Mouse (Mus musculus) adrenal gland (tissue): ENCODE results near the gene Meis2.

Experiments
- intact Hi-C: fragments of 180-260 bp; cut with DNase I; formaldehyde crosslinking; loops from one replicate; pipeline ENCODE4 v1.15.1; 2025
- long read RNA-seq, 2 experiments: library from polyadenylated mRNA; unstranded; transcript quantifications; one replicate each; pipeline ENCODE4 v2.0.0; 2020; ENCODE audit warnings: borderline replicate concordance in 1 of 2; ENCODE audit not compliant: insufficient replicate concordance in 1 of 2

Gene Meis2
- long read RNA-seq, experiment 1, transcript Meis2-206 (13 exons, 3,697 nt) = major isoform, 5 of 81 reads
- long read RNA-seq, experiment 1, partial matches to known transcripts = 25 of 81 reads
- long read RNA-seq, experiment 1, other reads (novel, unspliced or antisense) = 44 of 81 reads
- long read RNA-seq, experiment 2, partial matches to known transcripts = 19 of 102 reads
- long read RNA-seq, experiment 2, other reads (novel, unspliced or antisense) = 77 of 102 reads

DNA sequence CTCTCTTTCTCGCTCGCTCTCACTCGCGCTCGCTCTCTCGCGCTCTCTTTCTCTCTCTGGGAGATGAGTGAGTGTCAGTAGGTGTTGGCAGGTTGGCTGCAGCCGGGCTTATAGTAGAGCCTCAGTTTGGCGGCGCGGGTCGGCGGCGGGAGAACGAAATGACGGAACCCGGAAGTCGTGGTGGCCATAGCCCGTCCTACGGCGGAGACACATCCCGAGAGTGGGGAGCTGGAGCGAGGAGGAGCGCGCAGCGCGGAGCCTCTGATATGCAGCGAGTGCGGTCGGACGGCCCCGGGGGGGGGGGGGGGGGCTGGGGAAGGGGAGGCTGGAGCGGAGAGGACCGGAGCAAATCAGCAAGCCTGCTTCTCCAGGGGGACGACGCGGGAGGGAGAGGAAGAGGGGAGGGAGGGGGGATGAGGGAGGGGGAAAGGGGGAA, at the start of gene Meis2:
Gene Meis2 (minus strand): TSS at position 270 of the 436 bp plus-strand sequence.
- intact Hi-C loops = loop anchor here (2.0 kb wide), 1 partner anchor 209 kb away; no protein-coding TSS in a partner anchor

DNA sequence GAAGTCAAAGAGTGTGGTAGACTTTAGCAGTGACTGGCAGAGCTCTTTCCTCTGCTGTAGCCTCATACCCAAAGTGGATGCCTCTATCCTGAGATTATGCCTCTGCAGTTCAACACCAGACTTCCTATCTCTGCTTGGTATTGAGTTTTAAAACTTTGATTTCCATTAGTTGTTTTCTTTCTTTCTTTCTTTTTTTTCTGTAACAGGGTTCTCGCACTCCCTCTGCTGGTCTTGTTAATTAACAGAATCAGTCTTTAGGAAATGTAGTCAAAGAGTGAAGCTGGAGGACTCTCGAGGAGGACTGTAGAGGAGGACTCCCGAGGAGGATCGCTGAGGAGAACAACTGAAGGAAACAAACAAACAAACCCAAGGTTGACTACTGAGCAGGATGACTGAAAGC, 40.6 kb upstream of the Meis2 start:
- intact Hi-C loops = loop anchor here (5.0 to 10.0 kb wide), 3 partner anchors 594 to 1841 kb away; no protein-coding TSS in a partner anchor

GRCm38 (mm10) chr2:116105179-116105578, 39.5 kb upstream of the Meis2 start:
- intact Hi-C loops = loop anchor here (5.0 to 10.0 kb wide), 3 partner anchors 593 to 1840 kb away; no protein-coding TSS in a partner anchor

GRCm38 (mm10) chr2:116103411-116103996, 37.9 kb upstream of the Meis2 start:
- intact Hi-C loops = loop anchor here (5.0 to 10.0 kb wide), 4 partner anchors 246 to 1839 kb away; no protein-coding TSS in a partner anchor

DNA sequence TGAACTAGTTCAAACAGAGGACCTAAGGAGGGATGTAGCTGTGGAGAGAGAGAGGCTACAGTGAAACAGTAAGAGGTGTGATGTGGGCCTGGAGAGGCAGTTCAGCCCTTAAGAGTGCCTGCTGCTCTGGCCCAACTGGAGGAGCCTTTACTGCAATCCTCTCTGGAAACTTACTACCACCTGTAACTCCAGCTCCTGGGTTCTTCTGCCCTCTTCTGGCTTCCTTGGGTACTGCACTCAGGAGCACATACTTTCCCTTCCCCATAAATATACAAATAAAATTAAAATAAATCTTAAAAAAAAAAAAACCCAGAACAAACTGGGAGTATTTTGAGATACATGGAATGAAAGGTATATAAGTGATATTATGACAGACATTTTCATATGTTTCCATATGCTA, 35.6 kb upstream of the Meis2 start:
- intact Hi-C loops = loop anchor here (5.0 to 10.0 kb wide), 4 partner anchors 244 to 1836 kb away; no protein-coding TSS in a partner anchor

DNA sequence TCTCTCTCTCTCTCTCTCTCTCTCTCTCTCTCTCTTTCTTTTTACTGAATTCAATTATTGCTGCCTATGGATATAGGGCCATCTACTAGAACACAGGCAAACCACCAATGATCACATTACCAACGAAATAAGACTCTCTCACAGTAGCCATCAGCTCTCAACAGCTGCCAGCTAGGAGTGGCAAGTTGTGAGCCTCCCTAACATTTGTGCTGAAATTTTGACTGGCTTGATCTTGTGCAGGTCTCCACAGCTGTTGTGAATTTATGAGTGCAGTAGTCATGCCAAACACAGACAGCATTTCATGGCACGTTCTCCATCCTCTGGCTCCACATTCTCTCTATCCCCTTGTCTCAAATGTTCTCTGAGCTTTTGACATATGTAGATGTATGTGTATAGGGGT, 15.3 kb upstream of the Meis2 start:
- intact Hi-C loops = no loop called here

- intact Hi-C loops = no loop called here
Observed at GRCm38 (mm10) chr2:116078841-116079240, 13.2 kb upstream of the Meis2 start.

DNA sequence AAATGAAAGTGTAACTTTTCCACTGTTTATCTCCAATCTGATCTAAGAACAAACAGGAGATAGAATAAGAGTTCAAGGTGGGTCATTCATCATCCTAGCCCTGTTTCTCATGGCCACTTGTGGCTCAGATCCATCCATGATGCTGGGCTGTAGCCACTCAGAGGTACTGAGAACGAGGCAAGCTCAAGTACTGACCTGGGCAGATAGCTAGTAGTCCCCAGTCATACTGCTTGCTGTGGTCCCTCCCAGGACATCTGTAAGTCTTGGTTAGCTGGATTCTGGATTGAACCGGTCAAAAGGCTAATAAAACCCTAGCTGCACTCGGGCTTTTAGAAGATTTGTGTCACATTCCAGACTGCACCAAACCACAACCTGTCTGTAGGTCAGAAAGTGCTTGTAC, 12.1 kb upstream of the Meis2 start:
- intact Hi-C loops = no loop called here

GRCm38 (mm10) chr2:116076752-116077480, 11.3 kb upstream of the Meis2 start:
- intact Hi-C loops = no loop called here

DNA sequence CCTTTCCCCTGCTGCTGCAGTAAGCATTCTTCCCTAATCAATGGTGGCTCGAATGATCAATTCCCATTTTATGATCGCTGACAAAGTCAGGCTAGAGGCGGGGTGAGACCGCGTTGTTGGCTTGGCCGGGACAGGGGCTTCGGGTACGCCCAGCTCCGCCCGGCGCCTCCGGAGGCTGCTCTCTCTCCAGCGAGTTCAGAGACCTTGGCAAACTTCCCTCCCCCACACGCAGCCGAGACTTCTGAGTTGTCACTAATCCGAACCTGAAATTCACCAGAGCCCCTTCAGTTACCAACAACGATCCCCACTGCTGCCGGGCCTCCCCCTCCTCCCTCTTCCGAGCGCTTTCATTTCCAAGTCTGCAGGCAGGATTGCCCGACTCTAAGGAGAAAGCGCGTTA, 10.3 kb upstream of the Meis2 start:
- intact Hi-C loops = no loop called here

- intact Hi-C loops = no loop called here
Observed at GRCm38 (mm10) chr2:116075477-116075876, 9.8 kb upstream of the Meis2 start.

- intact Hi-C loops = loop anchor here (1.0 kb wide), 1 partner anchor 217 kb away; no protein-coding TSS in a partner anchor
Observed at GRCm38 (mm10) chr2:116074726-116075440, 9.2 kb upstream of the Meis2 start.

DNA sequence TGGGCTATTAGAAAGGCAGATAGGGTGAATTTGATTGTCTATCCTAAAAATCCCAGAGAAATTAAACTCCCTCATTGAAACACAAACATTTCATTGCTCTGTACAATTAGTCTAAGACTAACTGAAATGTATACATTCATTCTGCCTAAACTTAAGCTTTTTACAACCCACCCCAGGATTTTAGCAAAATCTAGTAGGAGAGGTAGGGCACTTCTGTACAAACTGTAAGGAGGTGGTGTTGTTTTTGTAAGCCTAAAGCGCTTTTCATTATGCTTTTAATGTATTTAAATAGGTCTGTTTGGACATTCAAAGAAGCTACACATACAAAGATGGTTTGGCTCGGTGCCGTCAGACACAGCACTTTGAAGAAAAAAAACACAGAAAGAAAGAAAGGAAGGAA, 8.4 kb upstream of the Meis2 start:
- intact Hi-C loops = loop anchor here (1.0 kb wide), 1 partner anchor 216 kb away; no protein-coding TSS in a partner anchor

- intact Hi-C loops = no loop called here
Observed at GRCm38 (mm10) chr2:116073311-116073904, 7.8 kb upstream of the Meis2 start.

GRCm38 (mm10) chr2:116072706-116073105, 7.1 kb upstream of the Meis2 start:
- intact Hi-C loops = no loop called here

- intact Hi-C loops = no loop called here
Observed at GRCm38 (mm10) chr2:116072321-116072640, 6.6 kb upstream of the Meis2 start.

DNA sequence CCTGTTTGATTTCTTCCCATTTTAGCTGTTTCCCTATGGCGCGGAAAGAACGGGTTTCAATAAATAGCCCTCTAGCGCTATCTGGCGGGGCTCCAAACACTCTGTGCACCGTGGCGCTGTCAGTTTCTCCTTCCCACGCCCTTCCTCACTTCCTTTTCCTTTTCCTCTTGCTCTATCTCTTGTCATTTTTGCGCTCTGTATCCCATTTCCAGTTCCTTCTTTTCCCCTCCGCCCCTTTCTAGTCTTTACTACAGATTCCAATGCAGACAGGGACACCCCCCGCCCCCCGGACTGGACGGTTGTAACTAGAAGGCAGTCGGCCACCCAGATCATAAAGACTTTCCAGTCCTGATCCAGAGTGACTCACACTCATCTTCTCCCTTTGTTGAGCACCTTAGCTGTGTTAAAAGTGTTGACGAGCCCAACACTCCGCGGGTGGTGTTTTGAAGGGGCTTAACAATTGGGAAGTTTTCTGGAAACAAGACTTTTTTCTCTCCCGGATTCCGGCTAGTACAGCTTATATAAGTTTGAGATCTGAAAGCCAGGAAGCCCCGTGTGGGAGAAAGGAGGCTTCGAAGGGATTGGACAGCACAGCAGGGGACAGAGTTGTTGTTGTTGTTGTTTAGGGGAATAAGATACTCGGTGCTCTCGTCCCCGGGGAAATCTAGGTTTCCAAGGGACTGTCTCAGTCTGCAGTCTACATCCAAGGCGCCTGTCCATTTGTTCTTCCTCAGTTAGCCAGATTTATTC, 6.1 kb upstream of the Meis2 start:
- intact Hi-C loops = loop anchor here (2.0 kb wide), 1 partner anchor 15 kb away; no protein-coding TSS in a partner anchor

DNA sequence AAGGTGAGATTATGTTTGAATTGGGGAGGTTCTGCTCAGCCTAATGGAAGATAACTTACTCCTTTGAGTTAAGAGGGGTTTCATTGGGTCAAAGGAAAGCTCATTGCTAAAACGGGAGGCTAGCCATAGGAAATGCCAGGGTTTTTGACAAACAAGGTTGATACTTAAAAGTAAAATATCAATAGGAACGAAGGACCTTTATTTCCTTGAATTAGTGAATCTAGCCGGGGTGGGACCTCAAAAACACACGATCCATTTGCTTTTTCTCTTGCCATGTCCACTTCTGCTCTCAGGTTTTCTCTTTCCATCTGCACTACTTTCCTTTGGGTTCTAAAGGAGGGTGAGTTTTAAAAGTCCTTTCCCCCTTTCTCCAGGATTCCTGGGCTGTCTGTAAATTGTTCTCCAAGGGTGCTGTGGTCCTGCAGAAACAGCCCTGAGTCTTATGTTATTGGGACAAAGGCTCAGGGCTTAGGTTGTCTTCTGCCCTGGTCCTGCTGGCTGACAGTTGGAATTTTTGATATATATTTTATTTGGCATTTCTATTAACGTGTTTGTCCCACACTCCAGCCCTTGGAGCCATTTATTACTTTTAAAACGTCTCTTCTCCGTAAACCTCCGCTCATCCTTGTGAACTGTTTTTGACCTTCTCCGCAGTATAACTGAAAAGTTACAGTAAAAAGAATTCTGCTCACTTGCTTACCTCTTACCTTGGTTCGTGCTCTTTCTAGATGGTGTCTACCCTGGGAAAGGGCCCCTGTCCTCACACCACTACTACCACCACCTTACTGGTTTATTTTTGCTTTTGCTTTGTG, 5.2 kb upstream of the Meis2 start:
- intact Hi-C loops = loop anchor here (2.0 kb wide), 1 partner anchor 14 kb away; no protein-coding TSS in a partner anchor
